Mouse (Mus musculus) CD4-positive, CD25-positive, alpha-beta regulatory T cell, adult 4 months (primary cell): ENCODE data around the gene Epn1. TPM values are rescaled to one million over a fixed set of nuclear protein-coding genes. Genes with fewer than 3 reads are reported as not detected.

ENCODE experiments used
- ATAC-seq: one replicate; pipeline ENCODE4 v1.8.0; 2017
- polyA plus RNA-seq, 2 experiments: library from polyadenylated mRNA; unstranded; fragments of 100-300 nt; shearing (Covaris generic); gene quantifications; one replicate each; pipeline ENCODE4 v1.2.1; 2017

Epn1 gene
- polyA plus RNA-seq, 2 experiments from 2014 or later, result 4.0 to 7.2 TPM

- no peak for ATAC-seq
These were observed 12.9 kb downstream of the Epn1 start for GRCm38 (mm10) chr7:5092831-5093510.

GRCm38 (mm10) chr7:5098769-5099168 is 18.7 kb downstream of the Epn1 start:
- no peak for ATAC-seq

- no peak for ATAC-seq
These were observed 19.8 kb downstream of the Epn1 start for GRCm38 (mm10) chr7:5099796-5100195.

- no peak for ATAC-seq
These were observed 21.1 kb downstream of the Epn1 start for GRCm38 (mm10) chr7:5101066-5101663.

- ATAC-seq, result no peak
These were observed 22.5 kb downstream of the Epn1 start for GRCm38 (mm10) chr7:5102564-5102963.

- ATAC-seq, result no peak
These were observed 28.2 kb downstream of the Epn1 start for GRCm38 (mm10) chr7:5108272-5108671.

- ATAC-seq, result no peak
These were observed 29.3 kb downstream of the Epn1 start for GRCm38 (mm10) chr7:5109301-5109700.

GRCm38 (mm10) chr7:5112701-5113100 is 32.7 kb downstream of the Epn1 start:
- ATAC-seq, result no peak

GRCm38 (mm10) chr7:5116850-5117249 is 36.8 kb downstream of the Epn1 start, which contains the start of gene Rfpl4:
TSS of gene Rfpl4 (minus strand) at chr7:5116950.
- no peak for ATAC-seq

- no peak for ATAC-seq
These were observed 45.0 kb downstream of the Epn1 start for GRCm38 (mm10) chr7:5125078-5125477.

- ATAC-seq, result no peak
These were observed 45.7 kb downstream of the Epn1 start, which contains the start of gene Rasl2-9 for GRCm38 (mm10) chr7:5125549-5126406. TSS of gene Rasl2-9 (minus strand) at chr7:5125950.

Other genes with a start within 250 kb of the Epn1 start
- under 1 TPM in 1 of 2 experiments, not detected in 1; 0.11 TPM for gene Shisa7, start 235.5 kb upstream of the Epn1 start, polyA plus RNA-seq
- gene Isoc2b, start 210.0 kb upstream of the Epn1 start, polyA plus RNA-seq, result 10 to 100 TPM; 29.1 to 47.3 TPM
- under 1 TPM; 0.35 to 0.47 TPM for gene Isoc2a, start 203.1 kb upstream of the Epn1 start, polyA plus RNA-seq
- not detected for gene Gm36210, start 173.7 kb upstream of the Epn1 start, polyA plus RNA-seq
- 1 to 10 TPM in 1 of 2 experiments, under 1 TPM in 1; 0.99 to 1.5 TPM for gene Zfp628, start 165.0 kb upstream of the Epn1 start, polyA plus RNA-seq
- gene Nat14, start 158.2 kb upstream of the Epn1 start, polyA plus RNA-seq, result under 1 TPM in 1 of 2 experiments, not detected in 1; 0.61 TPM
- gene Ssc5d, start 154.4 kb upstream of the Epn1 start, polyA plus RNA-seq, result under 1 TPM in 1 of 2 experiments, not detected in 1; 0.12 TPM
- not detected for gene Sbk2, start 115.8 kb upstream of the Epn1 start, polyA plus RNA-seq
- not detected for gene Sbk3, start 109.1 kb upstream of the Epn1 start, polyA plus RNA-seq
- gene Zfp579, start 84.1 kb upstream of the Epn1 start, polyA plus RNA-seq, result 1 to 10 TPM; 3.6 to 6.4 TPM
- 10 to 100 TPM; 44.1 to 45.4 TPM for gene Zfp524, start 65.8 kb upstream of the Epn1 start, polyA plus RNA-seq
- gene Fiz1, start 65.5 kb upstream of the Epn1 start, polyA plus RNA-seq, result 10 to 100 TPM in 1 of 2 experiments, 1 to 10 TPM in 1; 9.5 to 12.0 TPM
- 1 to 10 TPM; 7.9 to 8.9 TPM for gene Gm44973, start 64.7 kb upstream of the Epn1 start, polyA plus RNA-seq
- 10 to 100 TPM in 1 of 2 experiments, 1 to 10 TPM in 1; 3.5 to 12.3 TPM for gene Zfp865, start 59.9 kb upstream of the Epn1 start, polyA plus RNA-seq
- gene Ccdc106, start 59.7 kb upstream of the Epn1 start, polyA plus RNA-seq, result under 1 TPM in 1 of 2 experiments, not detected in 1; 0.58 TPM
- gene 4632433K11Rik, start 46.1 kb upstream of the Epn1 start, polyA plus RNA-seq, result not detected
- 1 to 10 TPM; 4.5 to 9.3 TPM for gene Zfp784, start 41.8 kb upstream of the Epn1 start, polyA plus RNA-seq
- gene Zfp580, start 28.7 kb upstream of the Epn1 start, polyA plus RNA-seq, result under 1 TPM in 1 of 2 experiments, not detected in 1; 0.69 TPM
- gene U2af2, start 18.1 kb upstream of the Epn1 start, polyA plus RNA-seq, result 10 to 100 TPM; 27.5 to 28.2 TPM
- gene Rfpl4, start 36.7 kb downstream of the Epn1 start, polyA plus RNA-seq, result under 1 TPM in 1 of 2 experiments, not detected in 1; 0.51 TPM
- under 1 TPM in 1 of 2 experiments, not detected in 1; 0.44 TPM for gene Rasl2-9, start 45.7 kb downstream of the Epn1 start, polyA plus RNA-seq
- under 1 TPM in 1 of 2 experiments, not detected in 1; 0.08 TPM for gene Vmn1r55, start 69.4 kb downstream of the Epn1 start, polyA plus RNA-seq
- gene Vmn1r56, start 116.5 kb downstream of the Epn1 start, polyA plus RNA-seq, result not detected
- not detected for gene Vmn1r57, start 138.3 kb downstream of the Epn1 start, polyA plus RNA-seq